Mouse (Mus musculus) liver, adult 2 months (tissue): Measurements from ENCODE around the gene Spink4.
A peak's percentile ranks its signal among the peaks of the same experiment; 100 is the strongest.

Experiments
- CTCF ChIP-seq: fragments of 200-500 bp; IDR thresholded peaks from 2 replicates; pipeline ENCODE4 v1.5.1; 2011; ENCODE audit warnings: low read depth, low read length, control low read depth
- POLR2A ChIP-seq: fragments of 200-500 bp; IDR thresholded peaks from 2 replicates; pipeline ENCODE4 v1.6.1; 2011; ENCODE audit warnings: low read length, control low read depth; ENCODE audit not compliant: insufficient read depth; ENCODE audit errors: extremely low read depth

DNA sequence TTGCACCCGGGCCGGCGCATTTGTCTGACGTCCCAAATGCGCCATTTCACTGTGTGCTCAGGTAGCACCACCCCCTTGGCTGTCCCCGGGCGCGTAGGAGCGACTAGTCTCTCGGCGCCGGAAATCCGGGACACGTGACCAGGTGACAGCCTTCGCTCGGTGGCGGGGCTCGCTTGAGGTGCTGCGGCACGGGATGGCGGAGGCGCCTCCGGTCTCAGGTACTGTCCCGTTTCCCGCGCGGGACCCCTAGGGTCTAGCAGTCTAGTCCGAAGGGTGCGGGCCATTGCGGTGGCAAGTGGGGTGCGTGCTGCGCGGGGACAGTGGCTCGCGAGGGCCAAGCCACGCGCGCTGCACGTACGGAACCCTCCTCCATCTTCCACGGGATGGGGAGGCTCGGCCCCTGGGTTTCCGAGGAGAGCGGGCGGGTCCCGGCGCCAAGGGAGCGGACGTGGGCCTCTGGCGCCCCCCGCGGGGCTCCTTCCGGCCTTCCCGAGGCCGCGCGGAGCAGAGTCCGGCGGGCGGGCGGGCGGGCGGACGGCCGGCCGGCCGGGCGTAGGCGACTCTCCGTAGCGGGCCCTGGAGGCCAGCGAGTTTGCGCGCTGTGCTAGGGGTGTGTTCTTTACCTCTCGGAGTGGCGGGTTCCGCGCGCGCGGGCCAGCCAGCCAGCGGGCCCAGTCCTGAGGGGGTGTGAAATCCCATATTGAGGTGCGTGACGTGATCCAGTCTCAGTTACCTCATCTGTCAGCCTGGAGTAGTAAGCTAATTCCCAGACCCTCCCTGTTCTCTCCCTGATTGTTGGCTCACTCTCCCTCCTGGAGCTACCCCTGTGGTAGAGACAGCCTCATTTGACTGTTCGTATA, 51.2 kb downstream of the Spink4 start, which contains the start of gene Nfx1:
- no peak for TF ChIP-seq CTCF
- TF ChIP-seq POLR2A: peak; percentile 81
